Mouse (Mus musculus) kidney, adult 11 months (tissue): Measurements from ENCODE around the gene Gngt2.

Source experiments
- DNase-seq: peaks from one replicate; pipeline ENCODE4 v3.0.0; 2022

Gene Gngt2

GRCm38 (mm10) chr11:95826317-95827167 lies 10.5 kb upstream of the Gngt2 start:
- no peak for DNase-seq

DNA sequence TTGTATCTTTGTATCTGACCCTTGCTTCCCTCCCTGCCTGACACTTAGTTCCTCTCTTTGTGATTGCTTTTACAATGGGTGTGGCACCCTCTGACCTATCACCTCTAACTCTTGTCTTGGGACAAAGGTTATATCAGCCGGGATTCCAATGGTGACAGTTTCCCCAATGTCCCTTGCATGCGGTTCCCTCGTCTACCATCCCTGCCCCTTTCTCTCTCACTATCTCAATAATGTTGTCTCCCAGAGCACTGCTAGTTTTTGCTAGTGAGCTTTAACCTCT lies 9.9 kb upstream of the Gngt2 start:
- no peak for DNase-seq

DNA sequence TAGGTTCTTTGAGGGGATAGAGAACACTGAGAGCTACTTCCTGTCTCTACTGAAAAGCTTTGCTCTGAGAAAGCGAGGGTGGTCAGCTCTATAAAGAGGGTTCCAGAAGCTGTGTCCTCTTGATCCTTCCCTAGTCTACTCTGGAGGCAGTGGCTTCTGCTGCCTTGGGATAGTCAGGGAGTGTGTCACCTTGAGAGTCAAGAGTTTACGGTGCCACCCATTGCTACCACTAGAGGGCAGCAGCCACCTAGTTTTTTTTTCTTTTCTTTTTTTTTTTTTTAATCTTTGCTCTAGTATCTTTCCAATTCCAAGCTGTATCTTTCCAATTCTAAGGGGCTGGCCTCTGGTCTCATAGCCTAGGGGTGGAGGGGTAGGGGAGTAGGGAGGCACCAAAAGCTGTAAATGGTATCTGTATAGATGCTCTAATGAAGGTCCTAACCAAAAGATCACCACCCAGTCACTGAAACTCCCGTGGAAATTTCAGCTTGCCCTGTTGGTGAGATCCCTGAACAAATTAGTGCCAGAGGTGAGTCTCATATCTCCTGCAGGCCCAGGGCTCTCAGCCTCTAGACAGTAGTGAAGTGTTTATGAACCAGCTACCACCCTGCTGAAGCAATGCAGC lies 9.4 kb upstream of the Gngt2 start:
- DNase-seq: no peak

- DNase-seq: no peak
Measured at GRCm38 (mm10) chr11:95828181-95828964, 8.6 kb upstream of the Gngt2 start.

DNA sequence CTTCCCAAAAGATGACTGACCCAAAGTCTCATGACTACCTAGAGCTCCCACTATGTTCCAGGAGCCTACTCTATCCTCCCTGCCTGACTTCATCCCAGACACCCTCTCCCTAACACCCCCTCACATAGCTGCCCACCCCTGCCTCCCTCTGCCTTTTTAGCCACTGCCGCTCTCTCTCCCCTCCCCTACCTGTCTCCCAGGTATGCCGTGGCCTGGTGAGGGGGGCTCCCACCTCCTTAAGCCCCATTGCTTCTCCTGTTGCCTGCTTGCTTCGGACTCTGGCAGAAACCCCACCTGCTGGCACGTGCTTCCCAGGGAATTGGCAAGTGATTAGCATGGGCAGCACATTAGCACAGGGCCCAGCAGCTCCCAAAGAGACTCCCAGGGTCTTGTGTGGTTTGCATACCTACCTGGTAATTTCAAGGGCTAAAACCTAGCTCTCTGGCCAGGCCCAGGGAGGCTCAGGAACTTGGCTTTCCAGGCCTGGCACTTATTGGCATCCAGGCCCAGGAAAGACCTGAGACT lies 7.4 kb upstream of the Gngt2 start:
- no peak for DNase-seq

GRCm38 (mm10) chr11:95830411-95831275 lies 6.4 kb upstream of the Gngt2 start:
- DNase-seq: no peak

DNA sequence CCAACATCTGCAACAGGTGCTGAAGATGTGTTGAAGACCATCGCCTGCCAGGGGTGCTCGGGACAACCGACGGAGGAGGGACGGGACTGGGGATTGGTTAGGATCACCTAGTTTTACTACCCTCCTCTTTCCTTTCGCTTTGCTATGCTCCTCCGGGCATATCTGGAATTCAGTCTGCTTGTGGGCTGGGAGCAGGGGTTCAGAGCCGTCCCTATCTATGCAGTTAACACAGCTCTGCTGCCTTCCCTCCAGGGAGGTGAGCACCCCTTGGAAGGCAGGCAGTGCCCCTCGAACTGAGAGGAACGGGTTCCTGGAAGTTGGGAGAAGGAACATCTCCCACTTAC lies 5.8 kb upstream of the Gngt2 start:
- no peak for DNase-seq

DNA sequence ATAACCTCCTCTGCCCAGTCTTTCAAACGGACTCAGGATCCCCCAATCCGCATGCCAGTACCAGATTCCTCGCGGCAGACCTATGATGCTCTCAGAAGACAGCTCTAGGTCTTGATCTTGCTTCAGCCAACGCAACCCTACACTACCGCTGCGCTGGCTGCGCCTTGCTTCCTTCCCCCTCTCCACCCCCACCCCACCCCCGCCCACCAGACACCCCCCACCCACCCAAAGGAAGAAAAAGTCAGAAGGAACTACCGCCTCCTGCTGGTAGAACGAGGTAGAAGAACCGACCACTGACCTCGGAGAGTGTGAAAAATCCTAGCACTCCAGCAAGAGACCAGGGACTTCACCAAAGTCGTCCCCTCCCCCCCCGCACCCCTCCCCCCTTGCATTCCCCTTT lies 5.4 kb upstream of the Gngt2 start:
- DNase-seq: no peak

GRCm38 (mm10) chr11:95832129-95833005 lies 4.6 kb upstream of the Gngt2 start:
- DNase-seq: no peak

DNA sequence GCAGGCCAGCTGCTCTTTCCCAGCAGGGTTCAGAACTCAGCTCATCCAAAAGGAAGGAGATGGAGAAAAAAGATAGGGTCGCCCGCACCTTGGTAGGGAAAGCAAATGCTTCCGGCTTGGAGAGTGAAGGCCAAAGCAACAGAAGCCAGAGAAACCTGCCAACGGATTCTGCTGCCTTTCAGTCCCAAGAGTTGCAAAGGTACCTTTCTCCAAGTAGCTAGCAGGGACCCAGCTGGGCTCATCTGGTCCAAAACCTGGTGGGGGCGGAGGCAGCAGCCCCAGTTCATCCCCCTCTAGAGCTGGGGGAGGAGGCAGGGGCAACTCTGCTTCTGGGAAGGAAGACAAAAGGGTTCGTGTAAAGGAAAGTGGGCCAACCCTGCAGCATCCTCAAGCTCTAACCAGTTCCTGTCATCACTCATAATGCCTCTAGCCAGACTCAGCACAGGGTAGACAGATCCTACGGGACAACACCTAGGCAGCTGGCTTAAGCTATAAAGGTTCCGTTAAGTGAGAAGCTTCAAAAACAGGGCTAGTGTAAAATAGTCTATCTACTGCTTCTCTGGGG lies 3.9 kb upstream of the Gngt2 start:
- no peak for DNase-seq

DNA sequence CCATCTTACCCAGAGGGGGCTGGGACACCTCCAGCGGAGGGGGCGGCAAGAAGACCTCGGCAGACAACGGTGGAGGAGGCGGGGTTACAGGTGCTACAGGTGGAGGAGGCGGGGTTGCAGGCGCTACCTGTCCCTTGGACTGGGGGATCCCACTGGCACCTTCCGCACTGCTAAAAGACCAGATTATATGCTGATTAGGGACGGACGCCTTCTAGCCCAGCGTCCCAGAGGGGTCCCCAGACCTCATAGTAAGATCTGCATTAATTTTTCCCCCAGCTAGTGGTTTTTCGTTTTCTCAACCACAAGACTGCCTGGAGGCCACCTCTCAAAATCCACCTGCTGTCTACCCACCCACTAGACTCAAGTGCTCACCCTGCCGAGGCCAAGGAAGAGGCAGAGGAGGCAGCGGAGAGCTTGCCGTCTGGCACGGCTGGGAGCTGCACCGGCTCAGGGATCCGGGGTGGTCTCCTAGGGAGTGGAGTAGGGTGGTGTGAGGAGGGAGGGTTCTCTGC lies 3.3 kb upstream of the Gngt2 start:
- no peak for DNase-seq

DNA sequence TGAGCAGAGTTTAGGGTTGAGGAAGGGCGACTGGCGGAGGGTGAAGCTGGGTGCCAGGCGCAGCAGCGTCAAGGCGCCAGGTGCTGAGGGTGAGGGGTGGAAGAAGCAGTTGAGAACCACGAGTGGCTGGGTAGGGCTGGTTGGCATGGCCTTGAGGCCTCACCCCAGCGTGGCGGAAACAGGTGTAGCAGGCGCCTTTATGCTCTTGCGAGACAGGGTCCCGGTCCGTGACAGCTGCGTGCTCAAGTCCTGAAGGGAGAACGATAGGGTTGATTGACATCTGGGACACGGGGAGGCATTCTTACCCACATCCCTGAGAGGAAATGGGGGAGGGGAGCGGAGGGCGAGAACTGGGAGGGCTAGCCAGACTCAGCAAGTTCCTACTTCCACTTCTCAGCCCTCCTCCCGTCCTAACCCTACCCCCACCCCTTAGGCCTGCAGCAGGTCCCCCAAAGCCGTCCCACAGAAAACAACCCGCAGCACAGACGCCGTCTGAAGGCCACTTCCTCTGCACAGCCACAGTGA lies 2.8 kb upstream of the Gngt2 start:
- DNase-seq: peak; percentile 45

DNA sequence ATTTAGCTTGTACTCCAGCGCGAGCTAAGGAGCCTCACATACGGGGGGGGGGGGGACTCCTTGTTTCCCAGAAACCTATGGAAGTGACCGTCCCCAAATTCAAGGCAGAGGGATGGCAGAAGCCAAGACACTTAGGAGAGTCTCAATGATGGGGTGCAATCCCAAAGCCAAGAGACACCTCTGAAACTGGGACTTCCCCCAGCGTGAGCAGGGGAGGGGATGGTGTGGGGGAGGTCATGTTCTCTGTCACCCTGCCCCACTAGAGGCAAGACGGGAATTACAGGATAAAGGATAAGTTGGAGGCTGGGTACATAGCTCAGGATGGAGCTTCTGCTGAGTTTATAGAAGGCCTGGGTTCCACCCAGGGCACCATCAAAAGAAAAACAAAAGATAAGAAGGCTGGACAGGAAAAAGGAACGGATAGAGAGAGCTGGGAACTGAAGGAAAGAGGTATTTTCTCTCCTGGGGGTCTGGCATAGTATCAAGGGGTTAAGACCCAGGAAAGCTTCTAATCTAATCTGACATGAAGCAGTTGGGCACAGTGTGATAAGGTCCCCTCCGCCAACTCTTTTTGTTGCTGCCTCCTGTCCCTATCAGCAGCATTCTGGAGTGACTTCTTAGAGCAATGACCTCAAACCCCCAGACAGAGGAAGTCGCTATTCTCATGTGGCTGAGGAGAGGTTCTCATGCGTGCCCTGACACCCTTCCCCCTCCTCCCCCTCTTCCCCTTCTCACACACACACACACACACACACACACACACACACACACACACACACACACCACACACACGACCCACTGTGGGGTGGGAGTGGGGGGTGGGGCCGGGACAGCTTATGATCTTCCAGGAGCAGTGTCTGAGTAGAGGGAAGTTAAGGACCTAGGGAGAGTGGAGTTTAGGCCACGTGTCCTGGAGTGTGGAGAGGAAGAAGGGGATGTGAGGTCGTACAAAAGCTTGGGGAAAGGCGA lies 2.0 kb upstream of the Gngt2 start:
- no peak for DNase-seq

- no peak for DNase-seq
Measured at GRCm38 (mm10) chr11:95835832-95836231, 1.2 kb upstream of the Gngt2 start.

DNA sequence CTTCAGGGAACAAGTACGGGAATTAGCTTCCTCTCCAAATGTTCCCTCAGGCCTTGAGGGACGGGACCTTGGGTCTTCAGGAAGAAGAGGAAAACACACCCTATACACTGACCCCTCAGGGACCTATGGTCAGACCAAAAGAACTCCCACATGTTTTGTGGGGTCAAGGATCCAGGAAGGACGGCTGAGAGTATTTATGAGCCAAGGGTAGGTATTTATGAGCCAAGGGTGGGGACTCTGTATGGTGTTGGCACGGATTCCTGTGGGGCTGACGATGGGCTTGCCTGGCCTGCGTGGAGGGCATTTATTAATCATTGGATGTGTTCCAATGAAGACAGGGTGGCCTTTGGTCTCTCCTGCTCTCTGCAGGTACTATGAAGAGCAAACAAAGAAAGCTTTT lies 583 bp upstream of the Gngt2 start:
- no peak for DNase-seq

GRCm38 (mm10) chr11:95838598-95838997 lies 1.6 kb downstream of the Gngt2 start:
- DNase-seq: no peak

DNA sequence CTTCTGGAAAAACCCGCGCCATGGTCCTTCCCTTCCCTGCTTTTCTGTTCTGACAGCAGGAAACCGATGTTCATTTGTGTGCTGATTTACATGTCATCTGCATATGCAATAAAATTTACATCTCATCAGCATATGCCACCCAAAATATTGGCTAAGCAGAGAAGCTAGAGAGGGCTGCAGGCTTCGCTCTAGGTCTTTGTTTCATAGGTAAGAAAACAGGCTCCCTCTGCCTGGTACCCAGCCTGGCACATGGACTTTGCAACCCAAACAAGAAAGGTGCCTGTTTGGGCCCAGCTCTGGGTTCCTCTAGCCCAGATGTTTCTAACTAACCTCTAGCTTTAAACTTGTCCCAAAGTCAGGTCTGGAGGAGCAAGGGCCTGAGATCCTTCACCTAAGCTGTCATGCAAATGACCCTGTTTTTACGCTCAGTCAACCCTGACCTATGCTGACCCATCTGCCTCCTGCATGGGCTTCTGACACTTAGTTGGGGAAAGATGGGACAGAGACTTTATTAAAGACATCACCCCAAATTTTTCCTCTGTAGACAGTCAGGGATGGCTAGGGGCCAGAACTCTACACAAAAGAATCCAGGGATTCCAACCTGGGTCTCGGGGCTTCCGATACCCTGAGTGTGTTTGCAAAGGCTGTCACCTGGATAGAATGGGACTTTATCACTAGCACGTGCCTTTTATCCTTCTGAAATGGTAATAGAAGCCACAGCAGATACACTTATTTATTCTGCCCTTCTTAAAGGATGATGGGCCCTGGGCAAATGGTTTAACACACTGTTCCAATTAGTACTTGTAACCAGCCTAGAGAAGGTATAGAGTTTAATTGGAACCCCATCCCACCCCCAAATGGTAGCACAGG lies 2.2 kb downstream of the Gngt2 start:
- no peak for DNase-seq

GRCm38 (mm10) chr11:95840694-95841497 lies 3.9 kb downstream of the Gngt2 start:
- no peak for DNase-seq
